Mouse (Mus musculus) stomach, postnatal 0 days (tissue): ENCODE measurements around the gene Hpcal1.

ENCODE experiments used
- CTCF ChIP-seq: IDR thresholded peaks from 2 replicates; pipeline ENCODE4 v1.5.1; 2016; ENCODE audit warnings: antibody characterized with exemption, low read depth, mild to moderate bottlenecking, moderate library complexity
- EP300 ChIP-seq: optimal IDR thresholded peaks from 2 replicates; pipeline ENCODE3; 2016; ENCODE audit warnings: antibody characterized with exemption

GRCm38 (mm10) chr12:17747191-17748154, 56.8 kb downstream of the Hpcal1 start:
- TF ChIP-seq CTCF (no peak), EP300 (no peak)
